ENCODE assay signal across 19 mouse cellular contexts in genomic region chr19:41013591-41013990, GRCm38 (mm10). TPM values are rescaled to one million over a fixed set of nuclear protein-coding genes. Genes with fewer than 3 reads are reported as not detected.
DNase-seq lines count a peak whose midpoint lies in the region; ATAC-seq lines count a peak whose summit lies in the region.
"Had no signal": no experiment of that assay in that cellular context is flagged by ENCODE, and none has a peak within 500 bp of the region (broad histone marks: within the 10 kb centered on the region; RNA-seq: fewer than 3 reads in every experiment).

No protein-coding gene starts in this region.

- H3K9me3 ChIP-seq in lung, embryonic 16.5 days (ENCODE audit: control insufficient read depth, low read length), result no peaks in the 10 kb centered on the region
- no peaks in the 10 kb centered on the region for H3K9me3 ChIP-seq in limb, embryonic 15.5 days
- H3K9me3 ChIP-seq: hindbrain, embryonic 15.5 days had no signal

- WGBS in lung, embryonic 16.5 days, result 1% methylated on average over 5 of the region's 5 CpGs
- 8% methylated on average over 5 of the region's 5 CpGs for WGBS in limb, embryonic 15.5 days

- H3K9ac ChIP-seq in lung, embryonic 16.5 days (ENCODE audit: low read length), result no peak overlapping the region
- H3K9ac ChIP-seq in limb, embryonic 15.5 days, result no peak overlapping the region
- H3K9ac ChIP-seq: hindbrain, embryonic 15.5 days had no signal

- peak; percentile 47; the same call in 1 of the 2 replicates for ATAC-seq in lung, embryonic 16.5 days (ENCODE audit: low read depth)
- 0 out of 2 replicates have a peak, but pooled peaks have one; percentile 19 for ATAC-seq in limb, embryonic 15.5 days (ENCODE audit: insufficient number of reproducible peaks, low FRiP score, low TSS enrichment, low read depth)
- ATAC-seq: CD4-positive, CD25-positive, alpha-beta regulatory T cell, adult 4 months; forebrain, embryonic 16.5 days had no signal

- H3K27me3 ChIP-seq in lung, embryonic 16.5 days (ENCODE audit: control insufficient read depth, insufficient read depth, low read depth, low read length), result no peaks in the 10 kb centered on the region; the same call in 1 of the 2 replicates
- H3K27me3 ChIP-seq in limb, embryonic 15.5 days, result 0 out of 2 replicates have a peak, but pooled peaks cover 6% of the 10 kb centered on the region

- peaks cover 3% of the 10 kb centered on the region; the same call in 1 of the 2 replicates for H3K4me1 ChIP-seq in lung, embryonic 16.5 days (replicated peaks; ENCODE audit: control insufficient read depth, insufficient read depth, low read length)
- H3K4me1 ChIP-seq in limb, embryonic 15.5 days, result peaks cover 7% of the 10 kb centered on the region

- DNase-seq in lung, postnatal 25 days (ENCODE audit: low spot score), result no peak
- DNase-seq in ES-CJ7 (ENCODE audit: low read depth, low spot score) (peak; percentile 83), WW6 (ENCODE audit: low read depth, low spot score) (peak; percentile 42)
- no peak for DNase-seq in gastrocnemius, postnatal 10 days
- DNase-seq in right cerebral cortex, postnatal 14 days, result no peak
- DNase-seq: cerebellum, adult 18-20 months; gastrocnemius, postnatal 14 days; heart, postnatal 14 days had no signal

- no peak overlapping the region for H3K4me2 ChIP-seq in lung, embryonic 16.5 days (ENCODE audit: low read depth, low read length)
- H3K4me2 ChIP-seq in limb, embryonic 15.5 days, result no peak overlapping the region
- H3K4me2 ChIP-seq: hindbrain, embryonic 15.5 days had no signal

- no peak overlapping the region for H3K27ac ChIP-seq in lung, embryonic 16.5 days (ENCODE audit: low read length)
- H3K27ac ChIP-seq in limb, embryonic 15.5 days, result no peak overlapping the region
- H3K27ac ChIP-seq: hindbrain, embryonic 15.5 days; kidney, postnatal 0 days; layer of hippocampus, adult 2 months had no signal

- no peaks in the 10 kb centered on the region for H3K36me3 ChIP-seq in lung, embryonic 16.5 days (ENCODE audit: control insufficient read depth, insufficient read depth, low read length)
- no peaks in the 10 kb centered on the region for H3K36me3 ChIP-seq in limb, embryonic 15.5 days
- H3K36me3 ChIP-seq: hindbrain, embryonic 15.5 days had no signal

- H3K4me3 ChIP-seq in lung, embryonic 16.5 days (ENCODE audit: low read length), result no peak overlapping the region
- H3K4me3 ChIP-seq in limb, embryonic 15.5 days, result no peak overlapping the region
- H3K4me3 ChIP-seq: hindbrain, embryonic 15.5 days; layer of hippocampus, adult 2 months had no signal

RNA-seq across cellular contexts. Expression of gene Dntt, which starts 15.5 kb away (rescaled TPM):
- polyA plus RNA-seq in lung, embryonic 16.5 days (2015; fragmentation: Nextera tagmentation; extraction: Ambion mirVana), result 0.10 TPM in 1 of 2 replicates, not detected in the other
- polyA plus RNA-seq in limb, embryonic 15.5 days (2015; fragmentation: Nextera tagmentation; extraction: Ambion mirVana), result 0.09 TPM in 1 of 2 replicates, not detected in the other
- under 1 TPM in 1 of 2 experiments, not detected in 1; 0.38 TPM for total RNA-seq in gastrocnemius, postnatal 10 days (2021)
- total RNA-seq: gastrocnemius, postnatal 14 days; heart, adult 8-10 months; layer of hippocampus, adult 2 months; left cerebral cortex, adult 18-20 months had no signal
- polyA plus RNA-seq: forebrain, embryonic 16.5 days; hindbrain, embryonic 15.5 days; limb, embryonic 11.5 days; liver, embryonic 16.5 days had no signal

RNA-seq across cellular contexts. Expression of gene Blnk, which starts 19.3 kb away (rescaled TPM):
- 0.64 and 0.69 TPM in 2 replicates for polyA plus RNA-seq in lung, embryonic 16.5 days (2015; fragmentation: Nextera tagmentation; extraction: Ambion mirVana)
- 5.4 and 5.7 TPM in 2 replicates for polyA plus RNA-seq in limb, embryonic 15.5 days (2015; fragmentation: Nextera tagmentation; extraction: Ambion mirVana)
- 1 to 10 TPM in 1 of 2 experiments, under 1 TPM in 1; 0.31 to 1.8 TPM for total RNA-seq in gastrocnemius, postnatal 10 days (2021)

Comparison
In these comparisons a context has a peak if more than half of its experiments do, and no peak if none do; other contexts are left out.
1. DNase-seq: peak in ES-CJ7 (single experiment) and WW6 (single experiment); none in lung, postnatal 25 days (single experiment), gastrocnemius, postnatal 10 days (single experiment) and right cerebral cortex, postnatal 14 days (single experiment).